Mouse (Mus musculus): Measurements from ENCODE around the gene Sh2d1b1. TPM values are rescaled to one million over a fixed set of nuclear protein-coding genes. Genes with fewer than 3 reads are reported as not detected.
"Not testable (repeated sequence)": the region's sequence is repeated elsewhere in the genome, so short reads cannot be mapped to it uniquely, and the experiment has no call there.

The Sh2d1b1 gene
- polyA plus RNA-seq (2012; rRNA removed) = 0.10 TPM in 1 of 2 replicates, not detected in the other

- DNase-seq (ENCODE audit: low read depth) = no peak
- TF ChIP-seq CTCF (IDR thresholded peaks at IDR 0.05; ENCODE audit: borderline replicate concordance, extremely low read depth, insufficient read depth, insufficient read length) (no peak), POLR2A (IDR thresholded peaks at IDR 0.05; ENCODE audit: borderline replicate concordance, extremely low read depth, insufficient read depth, insufficient read length, poor library complexity, severe bottlenecking) (no peak)
Measured at GRCm38 (mm10) chr1:170277016-170277415, at the start of gene Sh2d1b1. Sh2d1b1 (plus strand) TSS chr1:170277320.

- DNase-seq (ENCODE audit: low read depth) = not testable (repeated sequence)
Measured at GRCm38 (mm10) chr1:170232688-170233087, 44.4 kb upstream of the Sh2d1b1 start, which contains the start of gene Sh2d1b2. Sh2d1b2 (plus strand) TSS chr1:170232749.

- no peak for DNase-seq (ENCODE audit: low read depth)
- no peak for TF ChIP-seq POLR2A (IDR thresholded peaks at IDR 0.05; ENCODE audit: borderline replicate concordance, extremely low read depth, insufficient read depth, insufficient read length, poor library complexity, severe bottlenecking)
Measured at GRCm38 (mm10) chr1:170245016-170245415, 32.1 kb upstream of the Sh2d1b1 start.

DNA sequence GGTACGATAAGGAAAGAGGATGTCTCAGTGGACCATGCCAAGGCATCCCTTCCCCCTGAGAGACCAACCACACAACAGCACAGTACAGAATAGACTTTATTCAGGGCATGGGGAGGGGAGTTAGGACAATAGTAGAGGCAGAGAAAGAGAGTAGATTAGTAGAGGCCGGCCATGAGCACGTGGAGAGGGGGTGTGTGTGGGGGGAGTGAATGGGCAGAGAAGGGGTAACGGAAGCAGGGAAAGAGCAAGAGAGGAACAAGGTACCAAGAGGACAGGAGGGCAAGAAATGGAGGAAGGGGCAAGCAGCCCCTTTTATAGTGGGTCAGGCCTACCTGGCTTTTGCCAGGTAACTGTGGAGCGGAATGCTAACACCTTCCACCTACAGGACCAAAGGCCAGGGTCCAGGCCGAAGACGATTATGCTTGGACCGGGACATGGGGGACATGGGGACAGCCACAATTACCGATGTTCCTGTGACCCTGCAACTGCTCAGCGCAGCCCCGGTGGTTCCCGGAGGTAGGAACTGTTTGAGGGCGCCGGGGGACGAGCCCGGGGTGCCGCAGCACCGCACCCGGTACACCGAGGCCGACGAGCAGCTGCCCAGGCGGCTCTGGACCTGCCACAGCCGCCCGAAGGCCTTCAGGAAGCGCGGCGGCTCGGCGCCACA is 22.1 kb upstream of the Sh2d1b1 start:
- DNase-seq (ENCODE audit: low read depth) = no peak
- TF ChIP-seq POLR2A (IDR thresholded peaks at IDR 0.05; ENCODE audit: borderline replicate concordance, extremely low read depth, insufficient read depth, insufficient read length, poor library complexity, severe bottlenecking) (no peak), CTCF (IDR thresholded peaks at IDR 0.05; ENCODE audit: borderline replicate concordance, extremely low read depth, insufficient read depth, insufficient read length) (no peak)

DNA sequence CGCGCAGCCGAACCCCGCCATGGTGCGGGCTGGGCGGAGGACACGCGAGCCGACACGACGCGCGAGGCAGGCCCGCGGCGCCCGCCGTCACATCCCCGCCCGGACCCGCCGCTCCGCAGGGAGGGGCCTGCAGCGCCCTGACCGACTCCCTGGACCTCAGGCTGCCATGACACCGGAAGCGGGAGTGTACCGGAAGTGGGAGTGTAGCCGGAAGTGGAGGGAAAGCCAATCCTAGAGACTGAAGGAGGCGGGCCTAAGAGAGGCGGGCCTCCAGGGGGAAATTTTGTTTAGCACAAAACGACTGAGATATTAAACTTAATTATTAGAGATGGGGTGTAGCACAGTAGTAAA is 21.6 kb upstream of the Sh2d1b1 start:
- TF ChIP-seq CTCF (IDR thresholded peaks at IDR 0.05; ENCODE audit: borderline replicate concordance, extremely low read depth, insufficient read depth, insufficient read length) = no peak
- TF ChIP-seq POLR2A (IDR thresholded peaks at IDR 0.05; ENCODE audit: borderline replicate concordance, extremely low read depth, insufficient read depth, insufficient read length, poor library complexity, severe bottlenecking) = peak; percentile 67

GRCm38 (mm10) chr1:170270281-170270680 is 6.8 kb upstream of the Sh2d1b1 start:
- no peak for TF ChIP-seq POLR2A (IDR thresholded peaks at IDR 0.05; ENCODE audit: borderline replicate concordance, extremely low read depth, insufficient read depth, insufficient read length, poor library complexity, severe bottlenecking)
- TF ChIP-seq CTCF (IDR thresholded peaks at IDR 0.05; ENCODE audit: borderline replicate concordance, extremely low read depth, insufficient read depth, insufficient read length) = no peak
- DNase-seq (ENCODE audit: low read depth) = no peak

More for the DNA sequence above, 21.6 kb upstream of the Sh2d1b1 start:
- DNase-seq (ENCODE audit: low read depth) = peak; percentile 96

DNA sequence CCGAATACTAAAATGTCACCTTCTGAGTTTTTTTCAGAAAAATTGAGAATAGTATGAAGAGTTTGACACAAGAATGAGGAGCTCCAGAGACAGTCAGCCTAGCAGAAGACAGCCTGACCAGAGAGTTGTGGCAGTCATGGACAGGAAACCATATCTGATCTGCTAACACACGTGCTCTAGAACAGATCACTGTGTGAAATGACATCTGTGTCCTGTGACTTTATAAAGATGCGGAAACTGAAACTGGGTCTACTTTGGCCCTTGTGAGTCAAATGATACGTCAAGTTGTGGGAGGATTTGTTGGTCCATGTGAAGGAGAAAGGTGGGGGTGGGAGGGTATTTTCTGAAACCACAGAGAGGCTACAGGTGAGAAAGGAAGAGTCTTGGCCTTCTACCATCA is 6.4 kb upstream of the Sh2d1b1 start:
- no peak for DNase-seq (ENCODE audit: low read depth)
- TF ChIP-seq CTCF (IDR thresholded peaks at IDR 0.05; ENCODE audit: borderline replicate concordance, extremely low read depth, insufficient read depth, insufficient read length) (no peak), POLR2A (IDR thresholded peaks at IDR 0.05; ENCODE audit: borderline replicate concordance, extremely low read depth, insufficient read depth, insufficient read length, poor library complexity, severe bottlenecking) (no peak)

DNA sequence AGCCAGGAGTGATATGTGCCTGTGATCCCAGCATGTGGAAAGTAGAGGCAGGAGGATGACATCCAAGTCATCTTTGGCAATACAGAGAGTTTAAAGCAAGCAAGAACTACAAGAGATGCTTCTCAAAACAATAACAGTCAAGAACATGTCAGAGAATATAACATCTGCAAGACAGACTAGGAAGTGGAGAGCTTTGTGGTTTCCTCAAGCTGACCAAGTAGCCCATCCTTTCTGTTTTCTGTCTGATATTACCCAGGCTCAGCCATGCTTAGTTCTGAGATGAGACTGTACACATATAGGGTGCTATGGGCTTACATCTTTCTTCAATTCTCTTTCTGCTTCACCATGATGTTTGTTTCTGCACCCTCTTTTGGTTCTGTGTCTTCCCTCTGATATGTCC is 3.9 kb upstream of the Sh2d1b1 start:
- TF ChIP-seq CTCF (IDR thresholded peaks at IDR 0.05; ENCODE audit: borderline replicate concordance, extremely low read depth, insufficient read depth, insufficient read length) (no peak), POLR2A (IDR thresholded peaks at IDR 0.05; ENCODE audit: borderline replicate concordance, extremely low read depth, insufficient read depth, insufficient read length, poor library complexity, severe bottlenecking) (no peak)
- no peak for DNase-seq (ENCODE audit: low read depth)

- no peak for TF ChIP-seq CTCF (IDR thresholded peaks at IDR 0.05; ENCODE audit: borderline replicate concordance, extremely low read depth, insufficient read depth, insufficient read length)
- no peak for TF ChIP-seq POLR2A (IDR thresholded peaks at IDR 0.05; ENCODE audit: borderline replicate concordance, extremely low read depth, insufficient read depth, insufficient read length, poor library complexity, severe bottlenecking)
- no peak for DNase-seq (ENCODE audit: low read depth)
Measured at GRCm38 (mm10) chr1:170282415-170283129, 5.5 kb downstream of the Sh2d1b1 start.

DNA sequence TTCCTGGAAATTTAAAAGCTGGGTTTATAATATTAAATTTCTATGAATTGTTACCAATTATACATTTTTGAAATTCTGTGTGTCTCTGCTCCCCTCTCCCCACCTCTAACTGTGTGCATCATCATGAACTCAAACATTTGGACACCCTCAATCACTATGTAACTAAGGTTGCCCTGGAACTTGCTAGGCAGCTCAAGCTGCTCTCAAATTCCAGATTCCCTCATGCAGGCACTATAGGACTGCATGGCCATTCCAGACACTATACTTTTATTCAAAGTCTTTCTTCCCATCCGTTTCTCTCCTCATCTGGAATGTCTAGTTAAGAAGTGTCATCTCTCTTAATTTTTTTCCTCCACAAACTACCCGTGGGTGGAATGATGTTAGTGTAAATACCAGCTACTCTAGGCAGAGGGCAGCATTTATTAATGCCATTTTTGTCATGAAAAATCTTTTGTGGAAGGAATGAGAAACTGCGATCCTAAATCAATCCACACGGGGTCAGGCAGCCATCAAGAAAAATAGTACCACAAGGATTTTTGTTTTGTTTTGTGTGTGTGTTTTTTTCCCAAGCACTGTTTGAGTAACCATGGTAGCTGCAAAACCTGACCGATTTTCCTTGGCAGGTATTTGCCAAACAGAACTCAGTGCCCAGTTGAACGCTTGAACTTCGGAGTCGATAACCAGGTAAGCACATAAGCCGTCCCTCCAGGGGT is 15.3 kb downstream of the Sh2d1b1 start:
- TF ChIP-seq CTCF (IDR thresholded peaks at IDR 0.05; ENCODE audit: borderline replicate concordance, extremely low read depth, insufficient read depth, insufficient read length) = peak; percentile 56
- TF ChIP-seq POLR2A (IDR thresholded peaks at IDR 0.05; ENCODE audit: borderline replicate concordance, extremely low read depth, insufficient read depth, insufficient read length, poor library complexity, severe bottlenecking) = no peak
- DNase-seq (ENCODE audit: low read depth) = peak; percentile 93

- no peak for DNase-seq (ENCODE audit: low read depth)
- TF ChIP-seq CTCF (IDR thresholded peaks at IDR 0.05; ENCODE audit: borderline replicate concordance, extremely low read depth, insufficient read depth, insufficient read length) = no peak
- no peak for TF ChIP-seq POLR2A (IDR thresholded peaks at IDR 0.05; ENCODE audit: borderline replicate concordance, extremely low read depth, insufficient read depth, insufficient read length, poor library complexity, severe bottlenecking)
Measured at GRCm38 (mm10) chr1:170293257-170293656, 16.1 kb downstream of the Sh2d1b1 start.

Data from brain, embryonic 14.5 days (tissue).